Mouse (Mus musculus): ENCODE results near the gene Angel1.

DNA sequence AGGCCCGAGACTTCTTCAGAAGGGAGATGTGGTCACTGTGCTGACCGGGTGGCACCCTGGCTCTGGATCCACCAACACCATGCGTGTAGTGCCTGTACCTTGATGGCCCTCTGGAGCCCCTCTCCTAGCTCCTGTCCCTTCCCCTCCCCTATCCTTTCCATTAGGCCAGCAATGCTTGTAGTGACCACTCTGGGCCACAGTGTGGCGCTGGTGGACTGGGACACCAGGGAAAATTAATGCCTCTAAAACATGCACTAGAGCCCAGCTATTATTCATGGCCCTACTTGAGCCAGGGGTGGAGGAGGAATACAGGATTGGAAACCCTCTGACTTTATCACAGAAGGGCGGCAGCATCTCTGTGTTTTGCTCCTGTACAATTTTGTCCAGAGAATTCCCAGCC is 10.9 kb downstream of the Angel1 start:
- TF ChIP-seq CTCF (IDR thresholded peaks at IDR 0.05; ENCODE audit: low read depth) = peak; percentile 81
- TF ChIP-seq EP300 (IDR thresholded peaks at IDR 0.05; ENCODE audit: low read depth) = no peak
